Mouse (Mus musculus) adrenal gland, postnatal 36 days (tissue): ENCODE data around the gene Osbpl3. TPM values are rescaled to one million over a fixed set of nuclear protein-coding genes. Genes with fewer than 3 reads are reported as not detected.
A peak's percentile ranks its signal among the peaks of the same experiment; 100 is the strongest.

ENCODE experiments used
- DNase-seq, 2 experiments: peaks; one replicate each; pipeline ENCODE4 v3.0.0; 2021; ENCODE audit warnings: mixed read lengths in 1 of 2
- total RNA-seq, 2 experiments: library from RNA; stranded (reverse); gene quantifications; 2 replicates each; pipeline ENCODE4 v1.2.3; 2021

Gene Osbpl3
- total RNA-seq, 2 experiments from 2014 or later, result 64.3 to 73.1 TPM

- no peak for DNase-seq
These were observed 53.1 kb downstream of the Osbpl3 start for GRCm38 (mm10) chr6:50402872-50403271.

- no peak for DNase-seq
These were observed 55.8 kb downstream of the Osbpl3 start for GRCm38 (mm10) chr6:50400234-50400633.

- no peak for DNase-seq
These were observed 56.4 kb downstream of the Osbpl3 start for GRCm38 (mm10) chr6:50399427-50400195.

- DNase-seq, result no peak
These were observed 57.7 kb downstream of the Osbpl3 start for GRCm38 (mm10) chr6:50398324-50398723.

GRCm38 (mm10) chr6:50397116-50397515, 58.9 kb downstream of the Osbpl3 start:
- DNase-seq, result no peak

DNA sequence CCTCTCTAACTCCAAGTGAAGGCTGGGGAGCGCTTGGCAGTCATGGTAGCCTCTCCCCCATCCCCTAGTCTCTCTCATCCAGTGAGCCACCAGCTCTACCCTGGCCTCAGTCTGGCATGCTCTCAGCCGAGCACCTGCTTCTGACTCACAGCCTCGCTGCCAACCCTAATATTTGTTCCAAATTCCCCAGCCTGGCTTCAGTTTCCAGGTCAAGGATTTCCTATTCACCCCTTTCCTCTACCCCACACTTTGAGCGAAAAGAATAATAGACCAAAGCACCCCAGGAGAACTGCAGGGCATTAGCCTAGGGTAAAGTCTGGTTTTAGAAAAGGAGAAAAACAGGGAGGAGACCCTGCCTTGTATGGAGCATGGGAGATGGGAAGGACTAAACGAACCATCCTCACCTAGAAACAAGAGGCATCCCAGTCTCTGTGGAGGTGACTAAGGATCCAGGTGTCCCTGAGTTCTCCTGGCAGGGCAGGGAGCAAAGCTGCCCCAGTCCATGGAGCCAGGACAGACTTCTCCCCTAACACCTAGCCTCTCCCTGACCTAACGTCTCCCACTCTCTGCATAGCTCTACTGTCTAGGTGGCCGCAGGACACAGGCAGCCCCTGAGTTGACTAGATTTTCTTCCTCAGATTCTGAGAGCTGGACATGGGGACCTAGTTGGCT, 60.2 kb downstream of the Osbpl3 start:
- peak; percentile 64 to 67 for DNase-seq

DNA sequence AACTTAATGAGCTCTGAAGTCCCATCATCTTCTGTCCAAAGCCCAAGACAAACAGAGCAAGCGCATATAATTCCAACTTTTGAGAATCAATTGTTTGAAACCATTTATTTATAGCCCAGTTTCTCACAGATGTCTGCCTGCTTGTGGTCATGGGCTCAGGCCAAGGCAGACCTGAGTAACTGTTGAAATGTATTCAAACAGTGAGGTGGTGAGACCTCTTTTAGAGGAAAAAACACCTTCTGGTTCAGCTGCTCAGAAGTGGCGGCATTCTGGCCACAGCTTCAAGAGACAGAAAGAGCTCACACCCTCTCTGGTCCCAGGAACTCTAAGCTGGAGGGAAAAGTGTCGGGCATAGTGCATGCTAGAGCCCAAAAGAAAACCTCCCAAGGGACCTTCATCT, 61.6 kb downstream of the Osbpl3 start:
- DNase-seq, result no peak

GRCm38 (mm10) chr6:50393960-50394359, 62.0 kb downstream of the Osbpl3 start:
- no peak for DNase-seq

DNA sequence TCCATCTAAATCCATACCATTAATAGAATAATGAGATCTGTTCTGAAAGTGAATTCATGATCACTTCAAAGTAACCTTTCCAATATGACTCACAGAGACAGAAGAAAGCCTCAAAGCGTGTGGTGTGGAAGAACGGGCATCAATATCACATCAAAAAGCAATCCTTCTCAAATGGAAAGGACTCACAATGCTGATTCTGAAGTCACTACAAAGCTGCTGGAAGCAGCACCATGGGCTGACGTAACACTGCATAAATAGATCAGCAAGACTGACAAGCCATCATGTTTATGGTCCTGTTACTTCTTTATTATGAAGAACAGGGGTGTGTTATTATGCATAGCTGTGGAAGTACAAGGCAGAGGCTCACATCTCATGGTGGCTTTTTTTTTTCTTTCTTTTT, 64.0 kb downstream of the Osbpl3 start:
- DNase-seq, result no peak

DNA sequence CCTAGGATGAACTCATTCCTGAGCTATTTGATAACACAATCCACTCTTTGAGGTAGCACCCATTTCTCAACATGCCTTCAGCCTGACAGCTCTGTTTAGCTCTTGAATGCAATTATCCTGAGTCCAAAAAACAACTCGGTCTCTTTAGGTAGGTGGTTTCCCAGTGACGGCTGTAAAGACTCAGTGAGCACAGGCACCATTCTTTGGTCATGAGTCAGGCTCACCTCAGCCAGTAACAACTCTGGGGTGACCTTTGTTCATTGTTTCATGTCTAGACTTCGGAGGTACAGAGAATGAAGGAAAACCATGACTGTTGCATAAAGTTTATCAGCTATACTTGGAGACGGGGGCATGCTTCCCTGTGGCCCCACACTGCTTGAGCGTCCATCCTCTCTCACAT, 65.7 kb downstream of the Osbpl3 start:
- DNase-seq, result no peak

- DNase-seq, result no peak
These were observed 68.4 kb downstream of the Osbpl3 start for GRCm38 (mm10) chr6:50387629-50388028.

- DNase-seq, result no peak
These were observed 69.5 kb downstream of the Osbpl3 start for GRCm38 (mm10) chr6:50386497-50386896.

GRCm38 (mm10) chr6:50385451-50386013, 70.5 kb downstream of the Osbpl3 start:
- no peak for DNase-seq

GRCm38 (mm10) chr6:50382711-50383110, 73.3 kb downstream of the Osbpl3 start:
- peak; percentile 51 to 70 for DNase-seq

GRCm38 (mm10) chr6:50382196-50382595, 73.8 kb downstream of the Osbpl3 start:
- DNase-seq, result no peak

- DNase-seq, result peak in 1 of 2 experiments; percentile 49
These were observed 74.4 kb downstream of the Osbpl3 start for GRCm38 (mm10) chr6:50381504-50382091.

DNA sequence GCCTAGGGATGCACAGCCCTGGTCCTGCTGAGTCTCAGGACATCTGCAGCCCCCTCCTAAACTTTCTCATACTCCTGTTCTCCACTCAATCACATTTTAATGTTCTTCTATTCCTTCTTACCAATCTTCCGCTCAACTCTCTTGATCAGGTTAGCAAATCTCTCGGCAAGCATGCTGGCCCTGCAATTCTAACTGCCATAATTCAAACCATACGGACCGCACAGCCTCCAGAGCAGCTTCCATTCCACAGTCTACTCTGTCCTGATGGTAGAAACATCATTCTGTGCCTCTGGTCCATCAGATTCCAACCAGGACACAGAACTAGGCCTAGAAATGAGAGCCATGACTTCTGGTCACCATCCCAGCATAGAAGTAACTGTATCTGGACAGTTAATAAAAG, 76.3 kb downstream of the Osbpl3 start:
- DNase-seq, result no peak

- peak in 1 of 2 experiments; percentile 27 for DNase-seq
These were observed 76.9 kb downstream of the Osbpl3 start for GRCm38 (mm10) chr6:50379136-50379535.

DNA sequence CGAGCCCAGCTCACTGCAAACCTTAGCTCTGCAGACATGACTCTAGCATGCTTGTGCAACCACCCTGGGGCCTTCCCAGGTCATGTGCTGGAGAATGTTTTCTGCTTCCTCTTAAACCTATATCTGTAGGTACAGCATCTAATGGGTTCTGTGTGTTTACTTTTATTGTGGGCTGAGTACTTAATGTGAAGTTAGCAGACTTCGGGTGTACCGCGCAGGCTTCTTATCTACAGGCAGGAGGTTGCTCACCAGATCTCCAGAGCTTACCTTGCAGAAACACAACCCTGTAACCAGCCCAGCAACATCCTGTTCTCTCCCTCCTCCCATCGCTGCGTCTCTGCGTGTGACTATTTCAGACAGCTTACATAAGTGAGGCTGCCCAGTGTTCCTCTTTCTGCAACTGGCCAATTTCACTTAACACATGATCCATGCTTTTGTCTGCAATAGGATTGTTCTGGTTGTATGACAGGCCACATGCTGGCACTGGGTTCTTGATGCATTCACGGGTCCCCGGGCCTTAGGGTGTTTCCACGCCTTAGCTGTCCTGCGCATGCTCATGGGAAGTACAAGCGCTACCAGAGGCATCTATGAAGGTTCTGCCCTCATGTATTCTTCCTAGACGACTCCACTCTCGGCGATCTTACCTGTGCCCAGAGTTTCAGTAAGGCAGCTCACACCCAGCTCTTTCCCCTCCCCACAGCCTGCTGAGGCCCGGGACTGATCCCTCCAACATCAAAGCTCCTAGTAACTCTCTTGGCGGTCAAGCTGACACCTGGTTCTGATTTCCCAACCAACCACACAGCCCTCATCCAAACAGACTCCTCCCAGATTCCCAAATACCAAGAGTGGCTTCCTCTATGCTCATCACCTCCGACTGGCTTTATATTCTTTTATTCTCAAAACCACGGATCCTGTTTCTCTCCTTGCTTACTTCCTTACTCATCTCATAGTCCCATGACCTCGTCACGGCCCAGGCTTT, 78.0 kb downstream of the Osbpl3 start:
- DNase-seq, result no peak

GRCm38 (mm10) chr6:50376684-50377083, 79.3 kb downstream of the Osbpl3 start:
- no peak for DNase-seq

GRCm38 (mm10) chr6:50372516-50373424, 83.2 kb downstream of the Osbpl3 start:
- no peak for DNase-seq
